Mouse (Mus musculus) neural tube, embryonic 13.5 days (tissue): ENCODE results near the gene Vasp. TPM values are rescaled to one million over a fixed set of nuclear protein-coding genes. Genes with fewer than 3 reads are reported as not detected.

Experiments
- ATAC-seq: fragments of 200-750 bp; cut with Nextera tagmentation; 2 replicates; pipeline ENCODE4 v1.8.0; 2017; ENCODE audit warnings: low read depth, mild to moderate bottlenecking, moderate TSS enrichment, moderate library complexity
- H3K27ac ChIP-seq: fragments of 300-500 bp; sonication (generic); replicated peaks from 2 replicates; pipeline ENCODE4 v1.5.1; 2015; ENCODE audit warnings: moderate library complexity, mild to moderate bottlenecking, inconsistent platforms
- H3K27me3 ChIP-seq: fragments of 300-500 bp; sonication (generic); 2 replicates; pipeline ENCODE4 v1.6.1; 2015; ENCODE audit warnings: mild to moderate bottlenecking, inconsistent platforms
- H3K36me3 ChIP-seq: fragments of 300-500 bp; sonication (generic); 2 replicates; pipeline ENCODE4 v1.6.1; 2015; ENCODE audit warnings: mild to moderate bottlenecking, inconsistent platforms
- H3K4me1 ChIP-seq: fragments of 300-500 bp; sonication (generic); replicated peaks from 2 replicates; pipeline ENCODE4 v1.6.1; 2015; ENCODE audit warnings: inconsistent platforms
- H3K4me2 ChIP-seq: fragments of 300-500 bp; sonication (generic); 2 replicates; pipeline ENCODE4 v1.6.1; 2015; ENCODE audit warnings: inconsistent platforms, mild to moderate bottlenecking, moderate library complexity
- H3K4me3 ChIP-seq: fragments of 300-500 bp; sonication (generic); 2 replicates; pipeline ENCODE4 v1.5.1; 2015; ENCODE audit warnings: mild to moderate bottlenecking, inconsistent platforms
- H3K9ac ChIP-seq: fragments of 300-500 bp; sonication (generic); 2 replicates; pipeline ENCODE4 v1.6.1; 2015; ENCODE audit warnings: moderate library complexity, mild to moderate bottlenecking, inconsistent platforms
- H3K9me3 ChIP-seq: fragments of 300-500 bp; sonication (generic); 2 replicates; pipeline ENCODE4 v1.6.1; 2016; ENCODE audit warnings: inconsistent platforms
- WGBS: fragments of 180-500 bp; shearing (Covaris S2); methylation state at CpG from one replicate; pipeline ENCODE4 v1.1.7; 2015; 5-methylcytosine and 5-hydroxymethylcytosine counted together
- polyA plus RNA-seq: library from polyadenylated mRNA; unstranded; fragments of >200 nt; fragmentation: Nextera tagmentation; extraction: Ambion mirVana; gene quantifications from 2 replicates; pipeline ENCODE4 v1.2.1, GENCODE M21; 2015

Vasp gene
- 41.2 and 46.3 TPM in 2 replicates for polyA plus RNA-seq

DNA sequence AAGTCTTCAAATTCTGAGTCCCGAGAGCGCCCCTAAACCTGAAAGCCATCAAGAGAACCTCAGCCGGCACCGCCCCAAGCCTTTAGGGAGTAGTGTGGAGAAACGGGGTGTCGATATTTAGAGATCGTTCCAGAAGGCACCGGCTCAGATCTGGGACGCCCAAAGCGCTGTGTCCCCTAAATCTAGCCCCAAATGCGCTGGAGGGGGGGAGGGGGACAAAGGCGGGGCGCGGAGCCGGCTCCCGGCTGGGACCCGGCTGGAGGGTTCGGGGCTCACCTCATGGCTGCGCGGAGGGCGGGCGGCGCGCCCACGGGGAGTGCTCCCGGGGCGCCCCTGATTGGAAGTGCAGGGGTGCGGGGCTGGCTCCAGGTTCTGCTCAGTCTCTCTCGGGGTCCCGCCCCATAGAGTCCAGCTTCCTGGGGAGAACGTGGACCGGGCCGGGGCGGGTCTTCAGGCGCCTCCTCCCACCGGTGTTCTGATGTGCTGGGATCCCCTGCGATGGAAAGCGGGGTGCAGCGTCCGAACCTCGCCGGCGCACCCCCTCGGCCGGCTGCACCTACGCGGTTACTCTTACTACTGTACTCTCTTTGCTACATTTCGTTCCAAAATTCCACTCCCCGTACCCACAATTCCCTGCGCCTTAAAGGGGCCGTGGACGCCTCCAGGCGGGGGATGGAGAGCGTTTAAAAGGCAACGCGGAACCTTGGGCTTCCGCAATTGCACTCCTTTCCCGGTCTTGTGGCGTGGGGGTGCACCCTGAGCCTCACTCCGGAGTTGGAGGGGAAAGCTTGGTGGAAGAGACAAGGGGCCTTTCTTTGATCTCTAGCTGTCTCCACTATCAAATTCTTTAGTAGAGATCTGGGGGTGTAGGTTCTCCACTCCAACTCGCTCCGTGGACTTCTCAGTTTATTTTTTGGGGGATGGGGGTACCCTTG is at the start of gene Vasp:
Gene Vasp, minus strand, starts transcription at position 580 of the 935 bp plus-strand sequence.
- 0 out of 2 replicates have a peak, but pooled peaks cover 7% of the 10 kb centered on the region for H3K27me3 ChIP-seq
- H3K27ac ChIP-seq = peak within 1 kb of the TSS; percentile 86
- H3K36me3 ChIP-seq = 0 out of 2 replicates have a peak, but pooled peaks cover 5% of the 10 kb centered on the region
- H3K4me3 ChIP-seq = peak within 1 kb of the TSS; percentile 96
- peak within 1 kb of the TSS; percentile 96 for H3K4me2 ChIP-seq
- WGBS = under 1% methylated on average over 62 of the region's 62 CpGs
- ATAC-seq = peak; percentile 77
- H3K4me1 ChIP-seq = peaks cover 29% of the 10 kb centered on the region
- H3K9me3 ChIP-seq = no peaks in the 10 kb centered on the region
- H3K9ac ChIP-seq = peak within 1 kb of the TSS; percentile 95

- 37% methylated on average over 7 of the region's 7 CpGs for WGBS
- H3K27ac ChIP-seq = peak overlapping the region; percentile 52; the same call in 1 of the 2 replicates
- H3K27me3 ChIP-seq = peaks cover 31% of the 10 kb centered on the region
- H3K4me1 ChIP-seq = peaks cover 16% of the 10 kb centered on the region
- ATAC-seq = no peak
- peak overlapping the region; percentile 47; the same call in 1 of the 2 replicates for H3K4me3 ChIP-seq
- H3K9ac ChIP-seq = 0 out of 2 replicates have a peak overlapping the region, but pooled peaks have one; percentile 55
- H3K9me3 ChIP-seq = no peaks in the 10 kb centered on the region
- H3K4me2 ChIP-seq = peak overlapping the region; percentile 70
- no peaks in the 10 kb centered on the region for H3K36me3 ChIP-seq
Measured at GRCm38 (mm10) chr7:19320637-19321036, 49.0 kb upstream of the Vasp start.

GRCm38 (mm10) chr7:19319906-19320305 is 48.3 kb upstream of the Vasp start:
- Histone ChIP-seq H3K27ac (peak overlapping the region; percentile 52; the same call in 1 of the 2 replicates), H3K9me3 (no peaks in the 10 kb centered on the region), H3K4me2 (peak overlapping the region; percentile 70), H3K4me3 (peak overlapping the region; percentile 47), H3K9ac (peak overlapping the region; percentile 67), H3K4me1 (peaks cover 16% of the 10 kb centered on the region), H3K27me3 (peaks cover 37% of the 10 kb centered on the region), H3K36me3 (no peaks in the 10 kb centered on the region)
- ATAC-seq = peak; percentile 93
- under 1% methylated on average over 41 of the region's 41 CpGs for WGBS

DNA sequence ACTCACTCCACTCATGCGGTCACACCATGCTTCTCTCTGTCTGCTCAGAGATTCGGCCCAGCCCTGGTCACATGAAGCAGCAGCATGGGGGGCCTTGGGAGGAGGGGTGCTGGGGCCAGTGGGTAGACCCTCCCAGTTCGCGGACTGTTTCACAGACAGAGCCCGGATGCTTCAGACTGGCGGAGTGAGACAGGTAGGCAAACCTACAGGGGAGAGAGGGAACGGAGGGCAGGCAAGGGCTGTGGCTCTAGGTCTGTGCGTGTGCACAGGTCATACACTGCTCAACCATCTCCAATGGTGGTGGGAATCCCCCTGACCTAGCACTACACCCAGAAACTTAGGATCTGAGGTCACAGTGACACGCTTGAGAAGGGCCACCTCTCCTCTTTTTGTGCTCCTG is 47.8 kb upstream of the Vasp start:
- H3K27me3 ChIP-seq = peaks cover 42% of the 10 kb centered on the region
- ATAC-seq = peak; percentile 82
- H3K9ac ChIP-seq = peak overlapping the region; percentile 67
- H3K4me3 ChIP-seq = peak overlapping the region; percentile 47
- no peaks in the 10 kb centered on the region for H3K36me3 ChIP-seq
- H3K4me1 ChIP-seq = peaks cover 16% of the 10 kb centered on the region
- no peaks in the 10 kb centered on the region for H3K9me3 ChIP-seq
- H3K4me2 ChIP-seq = peak overlapping the region; percentile 70
- 21% methylated on average over 9 of the region's 9 CpGs for WGBS
- no peak overlapping the region for H3K27ac ChIP-seq

- Histone ChIP-seq H3K9ac (no peak overlapping the region), H3K27ac (no peak overlapping the region), H3K9me3 (no peaks in the 10 kb centered on the region), H3K4me1 (peaks cover 16% of the 10 kb centered on the region), H3K36me3 (no peaks in the 10 kb centered on the region), H3K4me3 (no peak overlapping the region), H3K27me3 (peaks cover 47% of the 10 kb centered on the region), H3K4me2 (no peak overlapping the region)
- 81% methylated on average over 7 of the region's 7 CpGs for WGBS
- ATAC-seq = no peak
Measured at GRCm38 (mm10) chr7:19318676-19319075, 47.1 kb upstream of the Vasp start.

GRCm38 (mm10) chr7:19318201-19318600 is 46.6 kb upstream of the Vasp start:
- no peak overlapping the region for H3K4me3 ChIP-seq
- H3K4me1 ChIP-seq = peaks cover 16% of the 10 kb centered on the region
- WGBS = 71% methylated on average over 2 of the region's 2 CpGs
- no peaks in the 10 kb centered on the region for H3K36me3 ChIP-seq
- H3K27ac ChIP-seq = no peak overlapping the region
- H3K9me3 ChIP-seq = no peaks in the 10 kb centered on the region
- no peak for ATAC-seq
- no peak overlapping the region for H3K9ac ChIP-seq
- peaks cover 52% of the 10 kb centered on the region for H3K27me3 ChIP-seq
- no peak overlapping the region for H3K4me2 ChIP-seq

DNA sequence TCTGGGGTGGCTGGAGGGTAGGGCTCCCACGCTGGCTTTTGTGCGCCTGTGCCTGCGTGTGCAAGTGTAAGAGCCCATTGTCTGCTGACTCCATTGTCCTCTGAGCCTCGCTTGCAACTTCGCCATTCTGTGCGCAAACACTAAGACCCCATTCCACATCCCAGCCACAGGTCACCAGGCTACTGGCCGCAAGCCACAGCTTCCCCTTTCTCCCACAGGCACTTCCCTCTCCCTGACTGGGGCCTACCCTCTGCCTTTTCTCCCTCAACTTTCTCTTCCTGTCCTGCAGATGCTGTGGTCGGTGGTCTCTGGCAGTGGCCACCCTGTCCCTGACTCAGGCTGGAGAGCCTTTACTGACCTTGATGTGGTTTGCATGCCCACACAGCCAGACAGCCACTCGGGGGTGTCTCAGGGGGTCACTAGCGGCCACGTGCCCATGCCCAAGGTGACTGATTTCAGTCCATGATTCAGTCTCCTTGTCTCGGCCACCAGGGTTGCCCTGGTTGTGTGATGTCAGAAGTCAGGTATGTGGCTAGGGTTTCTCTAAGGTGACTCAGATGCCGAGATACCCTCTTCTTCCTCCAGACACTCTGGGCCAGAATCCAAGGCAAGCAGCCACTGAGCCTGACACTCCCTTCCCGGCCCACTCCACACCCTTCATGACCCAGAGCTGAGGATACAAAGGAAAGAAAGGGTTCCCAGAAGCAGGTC is 45.0 kb upstream of the Vasp start:
- ATAC-seq = no peak
- Histone ChIP-seq H3K4me2 (no peak overlapping the region), H3K4me1 (peaks cover 16% of the 10 kb centered on the region), H3K9me3 (no peaks in the 10 kb centered on the region), H3K4me3 (no peak overlapping the region), H3K36me3 (no peaks in the 10 kb centered on the region), H3K9ac (no peak overlapping the region), H3K27ac (no peak overlapping the region), H3K27me3 (peaks cover 57% of the 10 kb centered on the region)
- 44% methylated on average over 14 of the region's 14 CpGs for WGBS

- Histone ChIP-seq H3K9me3 (no peaks in the 10 kb centered on the region), H3K27me3 (peaks cover 62% of the 10 kb centered on the region), H3K9ac (no peak overlapping the region), H3K27ac (no peak overlapping the region), H3K4me1 (peaks cover 13% of the 10 kb centered on the region), H3K4me3 (no peak overlapping the region), H3K36me3 (no peaks in the 10 kb centered on the region), H3K4me2 (no peak overlapping the region)
- ATAC-seq = no peak
- WGBS = 51% methylated on average over 5 of the region's 5 CpGs
Measured at GRCm38 (mm10) chr7:19314033-19314432, 42.4 kb upstream of the Vasp start.

- Histone ChIP-seq H3K9me3 (no peaks in the 10 kb centered on the region), H3K9ac (no peak overlapping the region), H3K4me1 (peaks cover 26% of the 10 kb centered on the region), H3K4me3 (no peak overlapping the region), H3K27me3 (peaks cover 47% of the 10 kb centered on the region), H3K27ac (no peak overlapping the region), H3K36me3 (no peaks in the 10 kb centered on the region), H3K4me2 (no peak overlapping the region)
- ATAC-seq = no peak
- 46% methylated on average over 4 of the region's 4 CpGs for WGBS
Measured at GRCm38 (mm10) chr7:19311991-19312390, 40.4 kb upstream of the Vasp start.

- H3K9me3 ChIP-seq = no peaks in the 10 kb centered on the region
- peaks cover 57% of the 10 kb centered on the region for H3K27me3 ChIP-seq
- no peak within 1 kb of the TSS for H3K27ac ChIP-seq
- H3K4me1 ChIP-seq = peaks cover 29% of the 10 kb centered on the region
- ATAC-seq = peak; percentile 77
- H3K4me2 ChIP-seq = peak within 1 kb of the TSS; percentile 96
- peak within 1 kb of the TSS; percentile 61 for H3K4me3 ChIP-seq
- WGBS = under 1% methylated on average over 48 of the region's 49 CpGs
- H3K36me3 ChIP-seq = no peaks in the 10 kb centered on the region
- peak within 1 kb of the TSS; percentile 75 for H3K9ac ChIP-seq
Measured at GRCm38 (mm10) chr7:19309884-19310641, 38.4 kb upstream of the Vasp start, which contains the start of gene Fosb. TSS of gene Fosb (minus strand) at chr7:19310051.

DNA sequence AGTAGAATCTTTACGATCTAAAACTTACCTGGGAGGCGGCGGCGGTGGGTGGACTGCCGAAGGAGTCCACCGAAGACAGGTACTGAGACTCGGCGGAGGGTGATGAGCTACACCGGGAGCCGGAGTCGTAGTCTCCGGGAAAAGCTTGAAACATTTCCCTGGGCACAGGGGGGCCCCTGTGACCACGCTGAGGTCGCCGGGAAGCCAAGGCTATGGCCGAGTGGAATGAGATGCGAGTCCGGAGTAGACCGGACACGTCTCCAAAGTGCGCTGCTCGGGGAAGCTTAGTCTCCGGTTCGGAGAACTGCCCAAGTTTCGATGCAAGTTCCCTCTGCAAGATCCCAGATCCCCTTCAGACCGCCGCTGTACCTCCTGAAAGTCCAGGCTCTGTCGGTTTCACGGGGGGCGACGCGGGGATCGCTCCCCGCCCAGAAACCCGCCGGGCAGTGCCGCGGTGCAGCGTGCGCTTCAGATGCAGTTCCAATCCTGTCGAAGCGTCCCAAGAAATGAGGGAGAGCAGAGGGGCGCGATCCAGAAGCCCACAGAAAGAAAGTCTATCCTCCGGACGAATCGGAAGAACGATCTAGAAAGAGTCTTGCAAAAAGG is 37.8 kb upstream of the Vasp start:
- Histone ChIP-seq H3K27ac (no peak overlapping the region), H3K36me3 (no peaks in the 10 kb centered on the region), H3K9me3 (no peaks in the 10 kb centered on the region), H3K4me3 (peak overlapping the region; percentile 61), H3K9ac (peak overlapping the region; percentile 59), H3K27me3 (peaks cover 57% of the 10 kb centered on the region), H3K4me1 (peaks cover 36% of the 10 kb centered on the region), H3K4me2 (peak overlapping the region; percentile 96)
- ATAC-seq = no peak
- WGBS = 1% methylated on average over 48 of the region's 48 CpGs
